Mouse (Mus musculus) urinary bladder, postnatal 25 days (tissue): ENCODE results near the gene Sohlh1.
"Not testable (repeated sequence)": the region's sequence is repeated elsewhere in the genome, so short reads cannot be mapped to it uniquely, and the experiment has no call there.

ENCODE experiments used
- DNase-seq: peaks from one replicate; pipeline ENCODE4 v3.0.0; 2022; ENCODE audit warnings: low spot score

Sohlh1 gene

GRCm38 (mm10) chr2:25842161-25842560 is 4.9 kb downstream of the Sohlh1 start:
- no peak for DNase-seq

- DNase-seq = peak; percentile 71
Observed at GRCm38 (mm10) chr2:25836291-25836690, 10.8 kb downstream of the Sohlh1 start.

- no peak for DNase-seq
Observed at GRCm38 (mm10) chr2:25830786-25831185, 16.3 kb downstream of the Sohlh1 start.

GRCm38 (mm10) chr2:25828344-25828947 is 18.6 kb downstream of the Sohlh1 start:
- no peak for DNase-seq

DNA sequence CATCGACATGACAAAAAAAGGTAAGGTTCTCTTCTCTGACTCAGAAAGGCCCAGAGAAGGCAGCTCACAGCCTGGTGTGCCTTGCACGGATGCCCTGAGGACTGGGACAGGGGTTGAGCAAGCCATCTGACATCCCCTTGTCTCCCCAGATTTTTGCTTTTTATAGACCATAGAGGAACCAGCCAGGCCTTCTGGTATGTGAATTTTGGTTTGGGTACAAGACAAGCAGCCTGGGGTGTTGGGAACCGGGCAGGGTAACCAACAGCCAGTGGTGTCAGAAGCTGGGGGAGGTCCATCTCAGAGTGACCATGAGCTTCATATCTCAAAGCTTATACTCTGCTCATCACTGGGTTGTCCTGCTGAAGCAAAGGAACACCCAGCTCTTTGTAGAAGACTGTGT is 22.3 kb downstream of the Sohlh1 start:
- no peak for DNase-seq

- DNase-seq = no peak
Observed at GRCm38 (mm10) chr2:25822806-25823205, 24.2 kb downstream of the Sohlh1 start, which contains the start of gene Lcn9. Gene Lcn9 (plus strand): TSS chr2:25823153.

- not testable (repeated sequence) for DNase-seq
Observed at GRCm38 (mm10) chr2:25815748-25816147, 31.3 kb downstream of the Sohlh1 start, which contains the start of gene Glt6d1. Gene Glt6d1 (minus strand): TSS chr2:25815848.

GRCm38 (mm10) chr2:25813364-25813763 is 33.7 kb downstream of the Sohlh1 start:
- DNase-seq = no peak

DNA sequence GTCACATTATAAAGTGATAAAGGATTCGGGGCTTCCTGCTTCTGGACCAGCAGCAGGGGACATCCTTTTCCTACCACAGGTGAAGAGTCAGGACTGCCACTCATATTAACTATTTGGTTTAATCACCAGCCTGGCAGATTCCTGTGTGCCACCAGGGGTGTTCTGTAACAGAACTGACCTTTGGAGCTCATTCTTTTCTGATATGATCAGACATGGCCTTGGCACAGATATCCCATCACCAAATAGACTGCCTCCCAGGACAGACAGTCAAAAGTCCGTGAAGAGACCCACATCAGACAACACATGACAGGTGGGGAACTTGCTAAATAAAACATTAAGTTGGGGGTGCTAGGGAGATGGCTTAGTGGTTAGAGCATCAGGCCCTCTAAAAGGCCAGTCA is 35.3 kb downstream of the Sohlh1 start:
- DNase-seq = no peak

- no peak for DNase-seq
Observed at GRCm38 (mm10) chr2:25798065-25798464, 49.0 kb downstream of the Sohlh1 start.

DNA sequence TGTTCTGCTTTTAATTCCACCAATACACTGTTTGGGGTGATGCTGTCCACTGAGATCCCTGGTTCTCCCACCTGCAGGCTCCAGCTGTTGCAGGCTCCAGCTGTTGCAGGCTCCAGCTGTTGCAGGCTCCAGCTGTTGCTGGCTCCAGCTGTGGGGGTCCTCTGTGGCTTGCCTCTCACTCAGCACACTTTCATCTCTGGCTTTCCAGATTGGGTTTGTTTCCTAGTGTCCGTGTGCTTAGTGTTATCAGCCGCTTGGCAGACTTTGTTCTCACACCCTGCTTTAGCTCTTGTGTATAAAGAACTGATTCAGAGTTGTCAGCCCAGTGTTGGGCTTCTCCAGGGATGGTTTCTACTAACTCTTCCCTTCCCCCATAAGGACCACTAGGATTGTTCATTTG is 49.4 kb downstream of the Sohlh1 start:
- DNase-seq = no peak
